Mouse (Mus musculus): ENCODE measurements around the gene Hk1. TPM values are rescaled to one million over a fixed set of nuclear protein-coding genes. Genes with fewer than 3 reads are reported as not detected.

Gene Hk1
- polyA plus RNA-seq, 1 experiment from 2014 or later: 31.7 TPM

GRCm38 (mm10) chr10:62339211-62340094 lies 40.3 kb downstream of the Hk1 start:
- Histone ChIP-seq H3K9me3 (no peaks in the 10 kb centered on the region), H3K4me1 (peaks cover 59% of the 10 kb centered on the region), H3K27ac (replicated peaks) (peak overlapping the region; percentile 89), H3K27me3 (replicated peaks; ENCODE audit: low read depth, poor library complexity, severe bottlenecking) (peaks cover 4% of the 10 kb centered on the region; the same call in 1 of the 2 replicates), H3K36me3 (replicated peaks) (no peaks in the 10 kb centered on the region), H3K4me3 (peak overlapping the region; percentile 81)
- WGBS: 4% methylated on average over 45 of the region's 45 CpGs
- DNase-seq (ENCODE audit: low spot score): peak; percentile 36

- Histone ChIP-seq H3K27ac (replicated peaks) (no peak overlapping the region), H3K27me3 (replicated peaks; ENCODE audit: low read depth, poor library complexity, severe bottlenecking) (peaks cover 4% of the 10 kb centered on the region; the same call in 1 of the 2 replicates), H3K9me3 (no peaks in the 10 kb centered on the region)
These were observed 41.1 kb downstream of the Hk1 start for GRCm38 (mm10) chr10:62338626-62339025.

GRCm38 (mm10) chr10:62338176-62338575 lies 41.5 kb downstream of the Hk1 start:
- 39% methylated on average over 9 of the region's 9 CpGs for WGBS
- DNase-seq (ENCODE audit: low spot score): no peak
- Histone ChIP-seq H3K9me3 (no peaks in the 10 kb centered on the region), H3K4me1 (peaks cover 59% of the 10 kb centered on the region), H3K36me3 (replicated peaks) (no peaks in the 10 kb centered on the region), H3K4me3 (0 out of 2 replicates have a peak overlapping the region, but pooled peaks have one; percentile 81), H3K27ac (replicated peaks) (no peak overlapping the region), H3K27me3 (replicated peaks; ENCODE audit: low read depth, poor library complexity, severe bottlenecking) (peaks cover 4% of the 10 kb centered on the region; the same call in 1 of the 2 replicates)

More at GRCm38 (mm10) chr10:62338626-62339025, 41.1 kb downstream of the Hk1 start:
- no peak for DNase-seq (ENCODE audit: low spot score)
- Histone ChIP-seq H3K4me1 (peaks cover 59% of the 10 kb centered on the region), H3K36me3 (replicated peaks) (no peaks in the 10 kb centered on the region), H3K4me3 (peak overlapping the region; percentile 81)
- WGBS: 24% methylated on average over 5 of the region's 5 CpGs

GRCm38 (mm10) chr10:62336601-62337578 lies 42.8 kb downstream of the Hk1 start:
- 29% methylated on average over 12 of the region's 12 CpGs for WGBS
- Histone ChIP-seq H3K4me3 (peak overlapping the region; percentile 4; the same call in 1 of the 2 replicates), H3K36me3 (replicated peaks) (no peaks in the 10 kb centered on the region), H3K27ac (replicated peaks) (peak overlapping the region; percentile 44), H3K9me3 (no peaks in the 10 kb centered on the region), H3K27me3 (replicated peaks; ENCODE audit: low read depth, poor library complexity, severe bottlenecking) (peaks cover 4% of the 10 kb centered on the region; the same call in 1 of the 2 replicates), H3K4me1 (peaks cover 66% of the 10 kb centered on the region)
- DNase-seq (ENCODE audit: low spot score): no peak

- DNase-seq (ENCODE audit: low spot score): peak; percentile 51
- Histone ChIP-seq H3K27ac (replicated peaks) (no peak overlapping the region), H3K9me3 (no peaks in the 10 kb centered on the region), H3K36me3 (replicated peaks) (no peaks in the 10 kb centered on the region), H3K4me1 (peaks cover 60% of the 10 kb centered on the region), H3K4me3 (no peak overlapping the region), H3K27me3 (replicated peaks; ENCODE audit: low read depth, poor library complexity, severe bottlenecking) (peaks cover 4% of the 10 kb centered on the region; the same call in 1 of the 2 replicates)
- WGBS: 13% methylated on average over 6 of the region's 6 CpGs
These were observed 44.3 kb downstream of the Hk1 start for GRCm38 (mm10) chr10:62335423-62335776.

- no peaks in the 10 kb centered on the region for H3K9me3 ChIP-seq
- no peaks in the 10 kb centered on the region for H3K36me3 ChIP-seq (replicated peaks)
- peaks cover 66% of the 10 kb centered on the region for H3K4me1 ChIP-seq
- DNase-seq (ENCODE audit: low spot score): no peak
- H3K27me3 ChIP-seq (replicated peaks; ENCODE audit: low read depth, poor library complexity, severe bottlenecking): peaks cover 4% of the 10 kb centered on the region; the same call in 1 of the 2 replicates
- no peak overlapping the region for H3K27ac ChIP-seq (replicated peaks)
- WGBS: 50% methylated on average over 20 of the region's 20 CpGs
- no peak overlapping the region for H3K4me3 ChIP-seq
These were observed 44.9 kb downstream of the Hk1 start for GRCm38 (mm10) chr10:62334686-62335422.

- no peaks in the 10 kb centered on the region for H3K9me3 ChIP-seq
- H3K4me3 ChIP-seq: no peak overlapping the region
- no peak for DNase-seq (ENCODE audit: low spot score)
- H3K27me3 ChIP-seq (replicated peaks; ENCODE audit: low read depth, poor library complexity, severe bottlenecking): no peaks in the 10 kb centered on the region
- no peaks in the 10 kb centered on the region for H3K36me3 ChIP-seq (replicated peaks)
- H3K27ac ChIP-seq (replicated peaks): no peak overlapping the region
- 77% methylated on average over 14 of the region's 14 CpGs for WGBS
- peaks cover 56% of the 10 kb centered on the region for H3K4me1 ChIP-seq
These were observed 46.4 kb downstream of the Hk1 start for GRCm38 (mm10) chr10:62333269-62333668.

GRCm38 (mm10) chr10:62332514-62332913 lies 47.2 kb downstream of the Hk1 start:
- Histone ChIP-seq H3K4me3 (no peak overlapping the region), H3K27me3 (replicated peaks; ENCODE audit: low read depth, poor library complexity, severe bottlenecking) (no peaks in the 10 kb centered on the region), H3K36me3 (replicated peaks) (no peaks in the 10 kb centered on the region), H3K9me3 (no peaks in the 10 kb centered on the region), H3K4me1 (peaks cover 55% of the 10 kb centered on the region), H3K27ac (replicated peaks) (no peak overlapping the region)
- DNase-seq (ENCODE audit: low spot score): no peak
- 69% methylated on average over 7 of the region's 7 CpGs for WGBS

GRCm38 (mm10) chr10:62331771-62332170 lies 47.9 kb downstream of the Hk1 start:
- Histone ChIP-seq H3K9me3 (no peaks in the 10 kb centered on the region), H3K4me1 (peaks cover 55% of the 10 kb centered on the region), H3K36me3 (replicated peaks) (no peaks in the 10 kb centered on the region), H3K27me3 (replicated peaks; ENCODE audit: low read depth, poor library complexity, severe bottlenecking) (no peaks in the 10 kb centered on the region), H3K27ac (replicated peaks) (no peak overlapping the region; the same call in 1 of the 2 replicates), H3K4me3 (no peak overlapping the region)
- 81% methylated on average over 12 of the region's 12 CpGs for WGBS
- no peak for DNase-seq (ENCODE audit: low spot score)

GRCm38 (mm10) chr10:62331296-62331695 lies 48.4 kb downstream of the Hk1 start:
- H3K27ac ChIP-seq (replicated peaks): no peak overlapping the region
- no peaks in the 10 kb centered on the region for H3K9me3 ChIP-seq
- H3K4me3 ChIP-seq: no peak overlapping the region
- WGBS: 93% methylated on average over 9 of the region's 9 CpGs
- no peaks in the 10 kb centered on the region for H3K36me3 ChIP-seq (replicated peaks)
- peaks cover 53% of the 10 kb centered on the region for H3K4me1 ChIP-seq
- no peak for DNase-seq (ENCODE audit: low spot score)
- H3K27me3 ChIP-seq (replicated peaks; ENCODE audit: low read depth, poor library complexity, severe bottlenecking): no peaks in the 10 kb centered on the region

GRCm38 (mm10) chr10:62329846-62330245 lies 49.9 kb downstream of the Hk1 start:
- Histone ChIP-seq H3K9me3 (no peaks in the 10 kb centered on the region), H3K4me1 (peaks cover 39% of the 10 kb centered on the region), H3K27me3 (replicated peaks; ENCODE audit: low read depth, poor library complexity, severe bottlenecking) (no peaks in the 10 kb centered on the region), H3K27ac (replicated peaks) (no peak overlapping the region; the same call in 1 of the 2 replicates), H3K4me3 (no peak overlapping the region), H3K36me3 (replicated peaks) (no peaks in the 10 kb centered on the region)
- 50% methylated on average over 7 of the region's 7 CpGs for WGBS
- DNase-seq (ENCODE audit: low spot score): no peak

Measured in embryonic facial prominence, embryonic 10.5 days (tissue).